ENCODE assay signal across 11 mouse cellular contexts in genomic region chr2:125251781-125252180, GRCm38 (mm10). TPM values are rescaled to one million over a fixed set of nuclear protein-coding genes. Genes with fewer than 3 reads are reported as not detected.
DNase-seq lines count a peak whose midpoint lies in the region; ATAC-seq and TF ChIP-seq lines count a peak whose summit lies in the region.
"Had no signal": no experiment of that assay in that cellular context is flagged by ENCODE, and none has a peak within 500 bp of the region (broad histone marks: within the 10 kb centered on the region; RNA-seq: fewer than 3 reads in every experiment).

No protein-coding gene starts in this region.

- H3K4me1 ChIP-seq in lung, postnatal 0 days (ENCODE audit: insufficient read depth, low read depth, low read length) = 0 out of 2 replicates have a peak, but pooled peaks cover 6% of the 10 kb centered on the region
- H3K4me1 ChIP-seq in MEL (ENCODE audit: control insufficient read depth in 1 of 2, insufficient read depth in 2 of 2, low read length in 2 of 2) = peaks cover 0 to 14% of the 10 kb centered on the region in 2 experiments; a peak in 2 of 4 replicates
- peaks cover 3% of the 10 kb centered on the region for H3K4me1 ChIP-seq in liver, adult 2 months (ENCODE audit: control insufficient read depth, insufficient read depth, low read length)

- no peak for TF ChIP-seq EP300 in lung, postnatal 0 days (IDR thresholded peaks at IDR 0.05)
- TF ChIP-seq EP300 in MEL (IDR thresholded peaks at IDR 0.05; ENCODE audit: low read depth in 1 of 2, low read length in 2 of 2) = no peak

- no peak overlapping the region for H3K4me2 ChIP-seq in lung, postnatal 0 days (replicated peaks; ENCODE audit: low read depth, low read length)
- H3K4me2 ChIP-seq: embryonic facial prominence, embryonic 15.5 days; heart, embryonic 13.5 days; hindbrain, embryonic 13.5 days had no signal

- no peak overlapping the region for H3K9ac ChIP-seq in lung, postnatal 0 days (replicated peaks; ENCODE audit: low read depth)
- no peak overlapping the region for H3K9ac ChIP-seq in MEL (ENCODE audit: control insufficient read depth, low read depth, low read length, poor library complexity, severe bottlenecking)
- no peak overlapping the region for H3K9ac ChIP-seq in liver, adult 2 months (ENCODE audit: low read depth, low read length)
- H3K9ac ChIP-seq: embryonic facial prominence, embryonic 15.5 days; heart, embryonic 13.5 days; hindbrain, embryonic 13.5 days had no signal

- no peak overlapping the region for H3K4me3 ChIP-seq in lung, postnatal 0 days (ENCODE audit: low read depth, low read length)
- no peak overlapping the region for H3K4me3 ChIP-seq in MEL (ENCODE audit: control insufficient read depth in 1 of 2, insufficient read depth in 1 of 2, low read depth in 2 of 2, low read length in 2 of 2)
- no peak overlapping the region for H3K4me3 ChIP-seq in liver, adult 2 months (ENCODE audit: insufficient read depth, low read depth, low read length)
- H3K4me3 ChIP-seq: embryonic facial prominence, embryonic 15.5 days; heart, embryonic 13.5 days; hindbrain, embryonic 13.5 days had no signal

- peak; percentile 15; the same call in 1 of the 2 replicates for TF ChIP-seq CTCF in lung, postnatal 0 days (IDR thresholded peaks at IDR 0.05)
- TF ChIP-seq CTCF in MEL (IDR thresholded peaks at IDR 0.05 in 2 of 3, conservative IDR thresholded peaks at IDR 0.05 in 1 of 3; ENCODE audit: control insufficient read depth in 1 of 3, insufficient read depth in 1 of 3, low read depth in 2 of 3, low read length in 3 of 3, poor library complexity in 1 of 3, severe bottlenecking in 1 of 3) = peak; percentile 29 to 49 (median 40)
- TF ChIP-seq CTCF in liver, adult 2 months (IDR thresholded peaks at IDR 0.05; ENCODE audit: low read depth, low read length) = peak; percentile 31; the same call in 1 of the 2 replicates

- WGBS in lung, postnatal 0 days = 83% methylated on average over 4 of the region's 4 CpGs
- WGBS in liver, adult 2 months = 79% methylated on average over 4 of the region's 4 CpGs

- no peaks in the 10 kb centered on the region for H3K9me3 ChIP-seq in lung, postnatal 0 days (ENCODE audit: low read length)
- no peaks in the 10 kb centered on the region for H3K9me3 ChIP-seq in MEL (replicated peaks; ENCODE audit: insufficient read depth, low read length)
- H3K9me3 ChIP-seq: embryonic facial prominence, embryonic 15.5 days had no signal

- DNase-seq in lung, postnatal 0 days (ENCODE audit: low spot score) = no peak
- DNase-seq in lung, postnatal 14 days = no peak
- peak; percentile 49 for DNase-seq in MEL (ENCODE audit: low read depth, low spot score)
- no peak for DNase-seq in liver, adult 2 months (ENCODE audit: extremely low read depth, low read depth, low spot score)
- peak; percentile 35 for DNase-seq in thymus, postnatal 25 days
- no peak for DNase-seq in kidney, postnatal 14 days
- no peak for DNase-seq in kidney, adult 8-10 months

- no peaks in the 10 kb centered on the region for H3K27me3 ChIP-seq in lung, postnatal 0 days (replicated peaks; ENCODE audit: insufficient read depth, low read length)
- no peaks in the 10 kb centered on the region for H3K27me3 ChIP-seq in MEL (ENCODE audit: control insufficient read depth in 1 of 2, insufficient read depth in 2 of 2, low read length in 2 of 2)
- no peaks in the 10 kb centered on the region for H3K27me3 ChIP-seq in liver, adult 2 months (ENCODE audit: control insufficient read depth, insufficient read depth, low read length)
- H3K27me3 ChIP-seq: embryonic facial prominence, embryonic 15.5 days; heart, embryonic 13.5 days; hindbrain, embryonic 13.5 days had no signal

- 0 out of 2 replicates have a peak, but pooled peaks cover 6% of the 10 kb centered on the region for H3K36me3 ChIP-seq in lung, postnatal 0 days (ENCODE audit: insufficient read depth, low read length)
- H3K36me3 ChIP-seq in MEL (ENCODE audit: control insufficient read depth in 1 of 2, insufficient read depth in 2 of 2, low read length in 2 of 2) = peaks cover 41 to 51% of the 10 kb centered on the region in 2 experiments
- peaks cover 5% of the 10 kb centered on the region for H3K36me3 ChIP-seq in liver, adult 2 months (ENCODE audit: control insufficient read depth, insufficient read depth, low read length)

- no peak overlapping the region for H3K27ac ChIP-seq in lung, postnatal 0 days (ENCODE audit: low read length)
- no peak overlapping the region for H3K27ac ChIP-seq in MEL (ENCODE audit: control insufficient read depth, low read depth, low read length)
- no peak overlapping the region for H3K27ac ChIP-seq in liver, adult 2 months (replicated peaks; ENCODE audit: insufficient read depth, low read depth, low read length)
- H3K27ac ChIP-seq: embryonic facial prominence, embryonic 15.5 days; heart, embryonic 13.5 days; hindbrain, embryonic 13.5 days; macrophage had no signal

- ATAC-seq in lung, postnatal 0 days = no peak

- peak in 1 of 2 experiments; percentile 17; a peak in 1 of 4 replicates for TF ChIP-seq POLR2A in MEL (IDR thresholded peaks at IDR 0.05; ENCODE audit: control insufficient read depth in 1 of 2, insufficient read depth in 1 of 2, low read depth in 1 of 2, low read length in 2 of 2, poor library complexity in 1 of 2)
- TF ChIP-seq POLR2A in liver, adult 2 months (IDR thresholded peaks at IDR 0.05; ENCODE audit: extremely low read depth, insufficient read depth, low read length) = no peak

- TF ChIP-seq RAD21 in MEL (IDR thresholded peaks at IDR 0.05; ENCODE audit: low read depth, low read length) = no peak

- H3K79me2 ChIP-seq in MEL (ENCODE audit: control insufficient read depth, insufficient read depth, low read length, poor library complexity) = peaks cover 58% of the 10 kb centered on the region
- H3K79me2 ChIP-seq in liver, adult 2 months (ENCODE audit: control insufficient read depth, insufficient read depth, low read length) = no peaks in the 10 kb centered on the region

TF ChIP-seq in MEL, 35 proteins besides CTCF, POLR2A, EP300 and RAD21:
- TF ChIP-seq GATA1 (IDR thresholded peaks at IDR 0.05; ENCODE audit: low read depth, low read length) = no peak
- 0 out of 2 replicates have a peak, but pooled peaks have one; percentile 18 for TF ChIP-seq POLR2AphosphoS2 (IDR thresholded peaks at IDR 0.05; ENCODE audit: low read length)

RNA-seq across cellular contexts. Expression of gene Dut, which starts 4.8 kb away (rescaled TPM):
- polyA plus RNA-seq in lung, postnatal 0 days (2015; fragmentation: Nextera tagmentation; extraction: Ambion mirVana) = 40.1 and 40.5 TPM in 2 replicates
- 276 and 325 TPM in 2 replicates for total RNA-seq in MEL (2012; rRNA removed)
- 100 to 1,000 TPM; 146 to 331 TPM for polyA plus RNA-seq in MEL (2012; ENCODE audit: insufficient read depth in 1 of 2, insufficient read length in 2 of 2, low read depth in 1 of 2, low replicate concordance in 2 of 2, missing spikeins in 1 of 2)
- 13.4 and 16.8 TPM in 2 replicates for total RNA-seq in liver, adult 2 months (2014; rRNA removed)
- 8.6 and 10.9 TPM in 2 replicates for polyA plus RNA-seq in liver, adult 2 months (2012; rRNA removed)

Comparison
In these comparisons a context has a peak if more than half of its experiments do, and no peak if none do; other contexts are left out.
1. DNase-seq: peak in MEL (single experiment) and thymus, postnatal 25 days (single experiment); none in lung, postnatal 0 days (single experiment), lung, postnatal 14 days (single experiment), liver, adult 2 months (single experiment), kidney, postnatal 14 days (single experiment) and kidney, adult 8-10 months (0 of 2).
2. Peak in every context shown above with its lines, with median percentiles within 50 percentile points of each other: CTCF ChIP-seq.